Mouse (Mus musculus) telencephalon, adult 2 months (tissue): ENCODE data around the gene Crcp.
"Not testable (repeated sequence)": the region's sequence is repeated elsewhere in the genome, so short reads cannot be mapped to it uniquely, and the experiment has no call there.

ENCODE experiments used
- DNase-seq: peaks from one replicate; pipeline ENCODE4 v3.0.0-alpha.2; 2011; ENCODE audit warnings: low read depth, low spot score

Crcp gene

GRCm38 (mm10) chr5:130023767-130024539, 5.1 kb upstream of the Crcp start:
- peak; percentile 66 for DNase-seq

GRCm38 (mm10) chr5:130027134-130027533, 2.0 kb upstream of the Crcp start:
- DNase-seq, result no peak

GRCm38 (mm10) chr5:130027696-130028095, 1.4 kb upstream of the Crcp start:
- no peak for DNase-seq

GRCm38 (mm10) chr5:130031410-130032390, 2.6 kb downstream of the Crcp start:
- no peak for DNase-seq

- DNase-seq, result no peak
These were observed 4.8 kb downstream of the Crcp start for GRCm38 (mm10) chr5:130033869-130034268.

- not testable (repeated sequence) for DNase-seq
These were observed 7.2 kb downstream of the Crcp start for GRCm38 (mm10) chr5:130036300-130036699.

- DNase-seq, result peak; percentile 19
These were observed 8.8 kb downstream of the Crcp start for GRCm38 (mm10) chr5:130037752-130038455.

- DNase-seq, result no peak
These were observed 11.7 kb downstream of the Crcp start for GRCm38 (mm10) chr5:130040797-130041196.

GRCm38 (mm10) chr5:130041262-130041661, 12.2 kb downstream of the Crcp start:
- no peak for DNase-seq

- no peak for DNase-seq
These were observed 14.7 kb downstream of the Crcp start for GRCm38 (mm10) chr5:130043741-130044140.

GRCm38 (mm10) chr5:130044201-130044695, 15.2 kb downstream of the Crcp start:
- peak; percentile 47 for DNase-seq

- DNase-seq, result no peak
These were observed 17.0 kb downstream of the Crcp start for GRCm38 (mm10) chr5:130046100-130046499.

- DNase-seq, result no peak
These were observed 17.5 kb downstream of the Crcp start for GRCm38 (mm10) chr5:130046589-130046988.

- DNase-seq, result no peak
These were observed 17.9 kb downstream of the Crcp start for GRCm38 (mm10) chr5:130047013-130047412.

GRCm38 (mm10) chr5:130048786-130049520, 19.9 kb downstream of the Crcp start:
- DNase-seq, result no peak

GRCm38 (mm10) chr5:130050416-130050815, 21.3 kb downstream of the Crcp start:
- no peak for DNase-seq

GRCm38 (mm10) chr5:130051073-130051860, 22.2 kb downstream of the Crcp start:
- no peak for DNase-seq

GRCm38 (mm10) chr5:130052510-130052909, 23.4 kb downstream of the Crcp start:
- DNase-seq, result peak; percentile 18

GRCm38 (mm10) chr5:130052955-130053354, 23.9 kb downstream of the Crcp start:
- DNase-seq, result no peak

- no peak for DNase-seq
These were observed 26.6 kb downstream of the Crcp start for GRCm38 (mm10) chr5:130055688-130056087.
